Mouse (Mus musculus) C2C12 (cell line): ENCODE data around the gene Rbm20. TPM values are rescaled to one million over a fixed set of nuclear protein-coding genes. Genes with fewer than 3 reads are reported as not detected.

ENCODE experiments used
- H3K27me3 ChIP-seq: one replicate; pipeline ENCODE4 v1.6.1; 2011; ENCODE audit not compliant: control insufficient read depth, insufficient read depth, insufficient read length
- H3K36me3 ChIP-seq: one replicate; pipeline ENCODE4 v1.6.1; 2011; ENCODE audit not compliant: control insufficient read depth, insufficient read depth
- H3K4me3 ChIP-seq: one replicate; pipeline ENCODE4 v1.5.1; 2011; ENCODE audit warnings: mild to moderate bottlenecking, control low read depth; ENCODE audit not compliant: poor library complexity, insufficient read depth, severe bottlenecking
- H3K79me2 ChIP-seq: one replicate; pipeline ENCODE4 v1.6.1; 2011; ENCODE audit not compliant: control insufficient read depth, insufficient read depth
- H3K79me3 ChIP-seq: one replicate; pipeline ENCODE4 v1.6.1; 2011; ENCODE audit warnings: low read depth, control low read depth
- H3ac ChIP-seq: one replicate; pipeline ENCODE3; 2011; ENCODE audit warnings: low read depth; ENCODE audit not compliant: control insufficient read depth, insufficient read length
- CEBPB ChIP-seq: IDR thresholded peaks from one replicate; pipeline ENCODE4 v1.6.1; 2011; ENCODE audit warnings: low read depth, mild to moderate bottlenecking, control low read depth, moderate library complexity
- CTCF ChIP-seq: IDR thresholded peaks from one replicate; pipeline ENCODE4 v1.5.1; 2011; ENCODE audit not compliant: control insufficient read depth, insufficient read depth, insufficient read length
- FOSL1 ChIP-seq: IDR thresholded peaks from one replicate; pipeline ENCODE4 v1.8.0; 2011; ENCODE audit warnings: mild to moderate bottlenecking, low read length; ENCODE audit not compliant: poor library complexity, insufficient read depth, severe bottlenecking
- MAX ChIP-seq: IDR thresholded peaks from one replicate; pipeline ENCODE4 v1.6.1; 2011; ENCODE audit warnings: mild to moderate bottlenecking, control low read depth
- MYOD1 ChIP-seq: IDR thresholded peaks from one replicate; pipeline ENCODE4 v1.6.1; 2011; ENCODE audit warnings: low read depth; ENCODE audit not compliant: control insufficient read depth, insufficient read length
- MYOG ChIP-seq: IDR thresholded peaks from one replicate; pipeline ENCODE4 v1.6.1; 2011; ENCODE audit not compliant: control insufficient read depth, insufficient read length; ENCODE audit errors: extremely low read depth
- USF1 ChIP-seq: IDR thresholded peaks from one replicate; pipeline ENCODE4 v1.6.1; 2011; ENCODE audit warnings: low read depth, mild to moderate bottlenecking, control low read depth, moderate library complexity
- polyA plus RNA-seq: library from polyadenylated mRNA; unstranded; fragments of >200 nt; fragmentation: generic; extraction: Trizol; gene quantifications from one replicate; pipeline ENCODE4 v1.2.1, GENCODE M21; 2012; ENCODE audit warnings: missing spikeins

Gene Rbm20
- polyA plus RNA-seq, 1 experiment = 23.1 TPM

GRCm38 (mm10) chr19:53768478-53768877, 91.4 kb downstream of the Rbm20 start:
- peak; percentile 17 for TF ChIP-seq CTCF
- no peak for TF ChIP-seq CEBPB
- no peaks in the 10 kb centered on the region for H3K79me3 ChIP-seq
- H3K79me2 ChIP-seq = no peaks in the 10 kb centered on the region
- H3K27me3 ChIP-seq = no peaks in the 10 kb centered on the region
- H3ac ChIP-seq = no peak overlapping the region
- H3K4me3 ChIP-seq = no peak overlapping the region
- H3K36me3 ChIP-seq = no peaks in the 10 kb centered on the region

- no peaks in the 10 kb centered on the region for H3K79me2 ChIP-seq
- H3K79me3 ChIP-seq = no peaks in the 10 kb centered on the region
- H3K4me3 ChIP-seq = no peak overlapping the region
- H3K27me3 ChIP-seq = no peaks in the 10 kb centered on the region
- no peak overlapping the region for H3ac ChIP-seq
- H3K36me3 ChIP-seq = no peaks in the 10 kb centered on the region
- TF ChIP-seq CEBPB (no peak), USF1 (peak; percentile 65), CTCF (no peak), MAX (no peak), MYOD1 (peak; percentile 63), MYOG (no peak), FOSL1 (no peak)
Measured at GRCm38 (mm10) chr19:53773937-53774640, 97.0 kb downstream of the Rbm20 start.

- H3K36me3 ChIP-seq = no peaks in the 10 kb centered on the region
- H3K4me3 ChIP-seq = no peak overlapping the region
- no peak for TF ChIP-seq MYOD1
- TF ChIP-seq USF1 = no peak
- TF ChIP-seq CTCF = no peak
- TF ChIP-seq CEBPB = no peak
- no peak for TF ChIP-seq MYOG
- no peak for TF ChIP-seq MAX
- TF ChIP-seq FOSL1 = no peak
- no peak overlapping the region for H3ac ChIP-seq
- no peaks in the 10 kb centered on the region for H3K79me2 ChIP-seq
- H3K79me3 ChIP-seq = no peaks in the 10 kb centered on the region
- H3K27me3 ChIP-seq = no peaks in the 10 kb centered on the region
Measured at GRCm38 (mm10) chr19:53774641-53775350, 97.7 kb downstream of the Rbm20 start.

- TF ChIP-seq MAX (no peak), CEBPB (no peak)
- no peak overlapping the region for H3ac ChIP-seq
- no peaks in the 10 kb centered on the region for H3K36me3 ChIP-seq
- no peaks in the 10 kb centered on the region for H3K27me3 ChIP-seq
- no peaks in the 10 kb centered on the region for H3K79me2 ChIP-seq
- no peak overlapping the region for H3K4me3 ChIP-seq
- H3K79me3 ChIP-seq = no peaks in the 10 kb centered on the region
Measured at GRCm38 (mm10) chr19:53779402-53779801, 102.3 kb downstream of the Rbm20 start.

- H3K36me3 ChIP-seq = no peaks in the 10 kb centered on the region
- H3K27me3 ChIP-seq = no peaks in the 10 kb centered on the region
- H3K79me3 ChIP-seq = no peaks in the 10 kb centered on the region
- no peak overlapping the region for H3K4me3 ChIP-seq
- no peak for TF ChIP-seq USF1
- TF ChIP-seq MYOG = no peak
- no peak for TF ChIP-seq MYOD1
- TF ChIP-seq MAX = no peak
- no peak for TF ChIP-seq CTCF
- H3K79me2 ChIP-seq = no peaks in the 10 kb centered on the region
- H3ac ChIP-seq = no peak overlapping the region
Measured at GRCm38 (mm10) chr19:53779818-53780217, 102.7 kb downstream of the Rbm20 start.

GRCm38 (mm10) chr19:53780752-53781602, 103.9 kb downstream of the Rbm20 start:
- Histone ChIP-seq H3K79me3 (no peaks in the 10 kb centered on the region), H3K36me3 (no peaks in the 10 kb centered on the region), H3ac (no peak overlapping the region), H3K27me3 (no peaks in the 10 kb centered on the region), H3K79me2 (no peaks in the 10 kb centered on the region), H3K4me3 (no peak overlapping the region)
- no peak for TF ChIP-seq MAX
- no peak for TF ChIP-seq USF1
- no peak for TF ChIP-seq FOSL1
- TF ChIP-seq CEBPB = no peak
- no peak for TF ChIP-seq MYOD1
- TF ChIP-seq CTCF = no peak
